Mouse (Mus musculus): ENCODE measurements around the gene Sp9. TPM values are rescaled to one million over a fixed set of nuclear protein-coding genes. Genes with fewer than 3 reads are reported as not detected.

Gene Sp9
- total and polyA plus RNA-seq, 3 experiments: 0.55 TPM; not detected in 2

DNA sequence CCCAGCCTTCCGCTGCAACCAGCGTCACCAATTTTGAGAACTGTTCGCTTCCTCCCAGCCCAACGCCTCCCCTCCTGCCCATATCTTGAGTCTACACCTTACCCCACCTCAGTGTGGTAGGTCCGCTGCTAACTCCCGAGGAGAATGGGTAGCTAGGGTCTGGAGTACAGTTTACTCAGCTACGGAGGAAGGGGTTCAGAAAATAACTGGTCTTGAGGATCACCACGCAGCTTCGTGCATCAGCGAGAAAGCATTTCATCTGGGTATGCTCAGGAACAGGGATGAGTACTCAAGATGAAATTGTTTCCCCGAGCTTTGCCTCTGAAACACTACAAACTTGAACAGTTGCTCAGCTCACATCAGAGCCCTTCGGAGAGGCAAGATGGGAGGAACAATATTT, 3.4 kb upstream of the Sp9 start:
- TF ChIP-seq JUN (IDR thresholded peaks at IDR 0.05; ENCODE audit: insufficient read depth, low read depth, low read length) (no peak), CHD1 (IDR thresholded peaks at IDR 0.05; ENCODE audit: low read depth, low read length) (no peak), ZMIZ1 (IDR thresholded peaks at IDR 0.05; ENCODE audit: low read depth, low read length) (no peak)
- dilution Hi-C loops (cut with MboI; ENCODE audit: extremely low pct_ligation_motif_present, extremely low pct_unique_long_range_greater_than_20kb, low sequenced_read_pairs): no loop called here
- Histone ChIP-seq H3K4me3 (replicated peaks in 1 of 3; ENCODE audit: low read depth in 2 of 3, low read length in 2 of 3, poor library complexity in 1 of 3) (no peak overlapping the region), H3K27ac (ENCODE audit: insufficient read depth, low read depth) (no peak overlapping the region), H3K36me3 (replicated peaks in 1 of 2; ENCODE audit: control insufficient read depth in 1 of 2, insufficient read depth in 1 of 2, low read length in 1 of 2) (no peaks in the 10 kb centered on the region), H3K27me3 (replicated peaks) (peaks cover under 1% of the 10 kb centered on the region), H3K4me1 (ENCODE audit: control insufficient read depth in 1 of 2, insufficient read depth in 2 of 2) (no peaks in the 10 kb centered on the region), H3K79me2 (replicated peaks; ENCODE audit: control insufficient read depth, extremely low read depth, insufficient read depth, poor library complexity, severe bottlenecking) (no peaks in the 10 kb centered on the region), H3K9ac (ENCODE audit: insufficient read depth, low read depth) (no peak overlapping the region), H3K9me3 (replicated peaks; ENCODE audit: low read length) (peaks cover 12% of the 10 kb centered on the region), H3K4me2 (ENCODE audit: insufficient read depth, low read depth, poor library complexity, severe bottlenecking) (no peak overlapping the region)
- in situ Hi-C loops (cut with MboI; ENCODE audit: low pct_ligation_motif_present, low pct_unique_long_range_greater_than_20kb, low sequenced_read_pairs): loop anchor here (10.0 kb wide), 1 partner anchor 53 kb away; the partner anchor contains the start of gene Ola1
- no peak for DNase-seq (ENCODE audit: extremely low read depth)

DNA sequence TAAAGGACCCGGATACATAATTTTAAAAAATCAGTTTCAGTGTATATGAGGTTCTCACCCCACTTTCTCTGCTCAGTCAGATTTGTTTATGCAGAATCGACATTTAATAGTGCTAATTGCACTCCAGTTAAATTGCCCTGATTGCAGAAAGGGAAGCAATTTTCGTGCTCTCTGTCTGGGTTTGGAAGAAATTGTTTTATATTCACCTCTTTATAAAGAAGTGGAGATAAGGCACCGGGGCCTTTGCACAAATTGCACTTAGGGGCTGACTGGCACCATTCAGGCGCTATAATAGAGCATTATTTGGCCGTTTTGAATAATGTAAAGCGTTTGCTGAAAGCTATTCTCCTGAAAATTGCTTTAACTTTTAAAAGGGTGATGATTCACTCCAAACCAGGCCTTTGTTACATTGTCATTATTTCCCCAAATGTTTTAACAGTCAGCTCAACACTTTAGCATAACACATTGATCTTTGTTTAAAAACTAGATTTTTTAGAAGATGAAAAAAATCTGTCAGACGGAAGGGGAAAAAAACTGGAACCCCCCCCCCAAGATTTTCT, 2.8 kb upstream of the Sp9 start:
- no peaks in the 10 kb centered on the region for H3K4me1 ChIP-seq (ENCODE audit: control insufficient read depth in 1 of 2, insufficient read depth in 2 of 2)
- DNase-seq (ENCODE audit: extremely low read depth): no peak
- no peak overlapping the region for H3K27ac ChIP-seq (ENCODE audit: insufficient read depth, low read depth)
- H3K4me2 ChIP-seq (ENCODE audit: insufficient read depth, low read depth, poor library complexity, severe bottlenecking): no peak overlapping the region
- no peak for TF ChIP-seq USF1 (IDR thresholded peaks at IDR 0.05; ENCODE audit: low read depth, low read length)
- TF ChIP-seq MYC (IDR thresholded peaks at IDR 0.05; ENCODE audit: low read depth, low read length): no peak
- no peak for TF ChIP-seq USF2 (conservative IDR thresholded peaks at IDR 0.05; ENCODE audit: low read depth, low read length)
- TF ChIP-seq SIN3A (IDR thresholded peaks at IDR 0.05; ENCODE audit: low read length): no peak
- TF ChIP-seq MAZ (IDR thresholded peaks at IDR 0.05; ENCODE audit: low read depth, low read length): no peak
- no peak for TF ChIP-seq PAX5 (IDR thresholded peaks at IDR 0.05; ENCODE audit: low read length)
- no peak for TF ChIP-seq BHLHE40 (IDR thresholded peaks at IDR 0.05; ENCODE audit: low read depth, low read length)
- no peak for TF ChIP-seq CHD1 (IDR thresholded peaks at IDR 0.05; ENCODE audit: low read depth, low read length)
- no peak for TF ChIP-seq ELF1 (IDR thresholded peaks at IDR 0.05; ENCODE audit: low read depth, low read length)
- no peak for TF ChIP-seq JUN (IDR thresholded peaks at IDR 0.05; ENCODE audit: insufficient read depth, low read depth, low read length)
- no peak for TF ChIP-seq UBTF (IDR thresholded peaks at IDR 0.05; ENCODE audit: low read depth, low read length)
- no peak for TF ChIP-seq MAFK (IDR thresholded peaks at IDR 0.05; ENCODE audit: insufficient replicate concordance, low read length)
- TF ChIP-seq POLR2AphosphoS2 (IDR thresholded peaks at IDR 0.05; ENCODE audit: low read depth, low read length): no peak
- no peak for TF ChIP-seq TBP (conservative IDR thresholded peaks at IDR 0.05; ENCODE audit: low read depth, low read length)
- H3K4me3 ChIP-seq (replicated peaks in 1 of 3; ENCODE audit: low read depth in 2 of 3, low read length in 2 of 3, poor library complexity in 1 of 3): no peak overlapping the region
- H3K36me3 ChIP-seq (replicated peaks in 1 of 2; ENCODE audit: control insufficient read depth in 1 of 2, insufficient read depth in 1 of 2, low read length in 1 of 2): no peaks in the 10 kb centered on the region
- no peak overlapping the region for H3K9ac ChIP-seq (ENCODE audit: insufficient read depth, low read depth)
- in situ Hi-C loops (cut with MboI; ENCODE audit: low pct_ligation_motif_present, low pct_unique_long_range_greater_than_20kb, low sequenced_read_pairs) (loop anchor here (10.0 kb wide), 1 partner anchor 54 kb away; the partner anchor contains the start of gene Ola1), dilution Hi-C loops (cut with MboI; ENCODE audit: extremely low pct_ligation_motif_present, extremely low pct_unique_long_range_greater_than_20kb, low sequenced_read_pairs) (no loop called here)
- H3K27me3 ChIP-seq (replicated peaks): peaks cover 6% of the 10 kb centered on the region
- no peaks in the 10 kb centered on the region for H3K79me2 ChIP-seq (replicated peaks; ENCODE audit: control insufficient read depth, extremely low read depth, insufficient read depth, poor library complexity, severe bottlenecking)
- H3K9me3 ChIP-seq (replicated peaks; ENCODE audit: low read length): peaks cover 18% of the 10 kb centered on the region

All from CH12.LX (cell line).